Mouse (Mus musculus): Measurements from ENCODE around the gene Rapgef1.

GRCm38 (mm10) chr2:29646613-29647012 is 27.1 kb downstream of the Rapgef1 start:
- no peak for TF ChIP-seq GATA1 (IDR thresholded peaks at IDR 0.05; ENCODE audit: borderline replicate concordance, low read length)
- TF ChIP-seq FLI1 (IDR thresholded peaks at IDR 0.05; ENCODE audit: low read length), result no peak
